ENCODE assay signal across 10 mouse cellular contexts in the genomic region with DNA sequence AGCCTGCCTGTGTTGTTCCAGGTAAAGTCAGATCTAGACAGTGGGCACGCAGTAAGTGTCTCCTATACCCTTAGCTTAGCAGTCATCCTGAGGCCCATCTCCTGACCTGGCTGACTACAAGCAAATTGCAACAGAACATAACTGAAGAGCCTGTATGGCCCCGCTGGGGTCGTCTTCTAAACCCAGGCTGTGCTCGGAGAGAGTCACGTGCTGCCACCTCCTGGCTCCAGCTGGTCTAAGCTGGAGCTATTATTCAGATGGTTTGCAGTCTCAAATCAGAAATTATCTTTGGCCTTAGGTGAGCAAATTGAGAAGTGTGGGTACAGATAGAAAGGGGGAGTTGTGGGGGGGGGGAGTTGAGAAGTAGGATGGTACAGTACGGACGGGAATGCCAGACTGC.
DNase-seq lines count a peak whose midpoint lies in the region; ATAC-seq and TF ChIP-seq lines count a peak whose summit lies in the region.
"Had no signal": no experiment of that assay in that cellular context is flagged by ENCODE, and none has a peak within 500 bp of the region (broad histone marks: within the 10 kb centered on the region; RNA-seq: fewer than 3 reads in every experiment).

No protein-coding gene starts in this region.

- no peak for TF ChIP-seq POLR2A in cortical plate, adult 2 months (IDR thresholded peaks at IDR 0.05; ENCODE audit: extremely low read depth, insufficient read depth, low read length)

- no peak overlapping the region for H3K27ac ChIP-seq in liver, postnatal 0 days (ENCODE audit: low read depth)
- H3K27ac ChIP-seq in liver, embryonic 12.5 days = no peak overlapping the region
- H3K27ac ChIP-seq in cortical plate, adult 2 months (ENCODE audit: insufficient read depth, low read length) = no peak overlapping the region
- H3K27ac ChIP-seq in forebrain, embryonic 16.5 days (ENCODE audit: low read length) = no peak overlapping the region
- no peak overlapping the region for H3K27ac ChIP-seq in neural tube, embryonic 14.5 days (ENCODE audit: low read depth, low read length)
- H3K27ac ChIP-seq: embryonic facial prominence, embryonic 15.5 days; heart, embryonic 15.5 days; liver, embryonic 15.5 days had no signal

- peak; percentile 16; the same call in 1 of the 2 replicates for TF ChIP-seq CTCF in liver, postnatal 0 days (IDR thresholded peaks at IDR 0.05; ENCODE audit: low read depth)
- 0 out of 2 replicates have a peak, but pooled peaks have one; percentile 12 for TF ChIP-seq CTCF in cortical plate, adult 2 months (IDR thresholded peaks at IDR 0.05; ENCODE audit: extremely low read depth, insufficient read depth, low read length)

- no peak overlapping the region for H3K9ac ChIP-seq in liver, postnatal 0 days (replicated peaks)
- H3K9ac ChIP-seq in liver, embryonic 12.5 days = no peak overlapping the region
- H3K9ac ChIP-seq in forebrain, embryonic 16.5 days (replicated peaks; ENCODE audit: low read depth, low read length) = no peak overlapping the region
- H3K9ac ChIP-seq in neural tube, embryonic 14.5 days (replicated peaks; ENCODE audit: low read depth, low read length) = no peak overlapping the region
- H3K9ac ChIP-seq: embryonic facial prominence, embryonic 15.5 days; heart, embryonic 15.5 days; liver, embryonic 15.5 days had no signal

- H3K9me3 ChIP-seq in liver, postnatal 0 days (ENCODE audit: low read length) = no peaks in the 10 kb centered on the region
- no peaks in the 10 kb centered on the region for H3K9me3 ChIP-seq in liver, embryonic 12.5 days (replicated peaks)
- H3K9me3 ChIP-seq in forebrain, embryonic 16.5 days (ENCODE audit: control insufficient read depth, low read length) = no peaks in the 10 kb centered on the region
- H3K9me3 ChIP-seq in neural tube, embryonic 14.5 days (ENCODE audit: control insufficient read depth, low read length) = no peaks in the 10 kb centered on the region
- H3K9me3 ChIP-seq: embryonic facial prominence, embryonic 15.5 days; heart, embryonic 15.5 days; liver, embryonic 15.5 days had no signal

- H3K27me3 ChIP-seq in liver, postnatal 0 days (ENCODE audit: insufficient read depth, low read length) = no peaks in the 10 kb centered on the region
- no peaks in the 10 kb centered on the region for H3K27me3 ChIP-seq in liver, embryonic 12.5 days (replicated peaks)
- H3K27me3 ChIP-seq in forebrain, embryonic 16.5 days (replicated peaks; ENCODE audit: control insufficient read depth, insufficient read depth, low read length) = no peaks in the 10 kb centered on the region
- no peaks in the 10 kb centered on the region for H3K27me3 ChIP-seq in neural tube, embryonic 14.5 days (ENCODE audit: control insufficient read depth, insufficient read depth, low read length)
- H3K27me3 ChIP-seq: embryonic facial prominence, embryonic 15.5 days; heart, embryonic 15.5 days; liver, embryonic 15.5 days had no signal

- H3K4me1 ChIP-seq in liver, postnatal 0 days (ENCODE audit: insufficient read depth) = no peaks in the 10 kb centered on the region
- no peaks in the 10 kb centered on the region for H3K4me1 ChIP-seq in liver, embryonic 12.5 days
- no peaks in the 10 kb centered on the region for H3K4me1 ChIP-seq in cortical plate, adult 2 months (ENCODE audit: control insufficient read depth, insufficient read depth, low read length)
- H3K4me1 ChIP-seq in forebrain, embryonic 16.5 days (replicated peaks; ENCODE audit: control insufficient read depth, insufficient read depth, low read length) = no peaks in the 10 kb centered on the region
- no peaks in the 10 kb centered on the region for H3K4me1 ChIP-seq in neural tube, embryonic 14.5 days (ENCODE audit: control insufficient read depth, insufficient read depth, low read length)
- H3K4me1 ChIP-seq: embryonic facial prominence, embryonic 15.5 days; heart, embryonic 15.5 days; liver, embryonic 15.5 days had no signal

- no peaks in the 10 kb centered on the region for H3K36me3 ChIP-seq in liver, postnatal 0 days (replicated peaks; ENCODE audit: insufficient read depth, low read length)
- no peaks in the 10 kb centered on the region for H3K36me3 ChIP-seq in liver, embryonic 12.5 days
- H3K36me3 ChIP-seq in forebrain, embryonic 16.5 days (ENCODE audit: control insufficient read depth, insufficient read depth) = no peaks in the 10 kb centered on the region
- no peaks in the 10 kb centered on the region for H3K36me3 ChIP-seq in neural tube, embryonic 14.5 days (ENCODE audit: control insufficient read depth, insufficient read depth, low read length)
- H3K36me3 ChIP-seq: embryonic facial prominence, embryonic 15.5 days; heart, embryonic 15.5 days; liver, embryonic 15.5 days had no signal

- no peak for ATAC-seq in liver, postnatal 0 days
- ATAC-seq in liver, embryonic 12.5 days = no peak
- ATAC-seq in forebrain, embryonic 16.5 days = peak; percentile 61
- ATAC-seq in neural tube, embryonic 14.5 days (ENCODE audit: low read depth) = peak; percentile 44; the same call in 1 of the 2 replicates

- no peak overlapping the region for H3K4me3 ChIP-seq in liver, postnatal 0 days (ENCODE audit: low read depth, low read length)
- no peak overlapping the region for H3K4me3 ChIP-seq in liver, embryonic 12.5 days
- no peak overlapping the region for H3K4me3 ChIP-seq in cortical plate, adult 2 months (ENCODE audit: insufficient read depth, low read length)
- H3K4me3 ChIP-seq in forebrain, embryonic 16.5 days (replicated peaks; ENCODE audit: low read length) = no peak overlapping the region
- H3K4me3 ChIP-seq in neural tube, embryonic 14.5 days (ENCODE audit: low read depth, low read length) = no peak overlapping the region
- H3K4me3 ChIP-seq: embryonic facial prominence, embryonic 15.5 days; heart, embryonic 15.5 days; liver, embryonic 15.5 days had no signal

- no peak for TF ChIP-seq EP300 in liver, postnatal 0 days (IDR thresholded peaks at IDR 0.05; ENCODE audit: low read depth)

- 50% methylated on average over 7 of the region's 7 CpGs for WGBS in liver, postnatal 0 days (ENCODE audit: insufficient replicate concordance)
- 48% methylated on average over 7 of the region's 7 CpGs for WGBS in liver, embryonic 12.5 days (ENCODE audit: insufficient replicate concordance)
- WGBS in forebrain, embryonic 16.5 days = 52% methylated on average over 7 of the region's 7 CpGs
- WGBS in neural tube, embryonic 14.5 days = 56% methylated on average over 7 of the region's 7 CpGs

- H3K4me2 ChIP-seq in liver, postnatal 0 days (ENCODE audit: low read depth, low read length) = no peak overlapping the region
- H3K4me2 ChIP-seq in liver, embryonic 12.5 days = no peak overlapping the region
- no peak overlapping the region for H3K4me2 ChIP-seq in forebrain, embryonic 16.5 days (ENCODE audit: low read length)
- H3K4me2 ChIP-seq in neural tube, embryonic 14.5 days (ENCODE audit: low read depth, low read length) = no peak overlapping the region
- H3K4me2 ChIP-seq: embryonic facial prominence, embryonic 15.5 days; heart, embryonic 15.5 days; liver, embryonic 15.5 days had no signal

- no peak for DNase-seq in liver, postnatal 0 days
- DNase-seq in layer of hippocampus, postnatal 14 days (ENCODE audit: low spot score in 2 of 2) = no peak
- no peak for DNase-seq in gastrocnemius, adult 18-20 months (ENCODE audit: low spot score)

Comparison
In these comparisons a context has a peak if more than half of its experiments do, and no peak if none do; other contexts are left out.
1. ATAC-seq: peak in forebrain, embryonic 16.5 days (single experiment) and neural tube, embryonic 14.5 days (single experiment); none in liver, postnatal 0 days (single experiment) and liver, embryonic 12.5 days (single experiment).